Mouse (Mus musculus): ENCODE measurements around the gene Luc7l2.
"Not testable (repeated sequence)": the region's sequence is repeated elsewhere in the genome, so short reads cannot be mapped to it uniquely, and the experiment has no call there.

Gene Luc7l2

GRCm38 (mm10) chr6:38551062-38551988 lies at the start of gene Luc7l2:
Luc7l2 (plus strand) TSS chr6:38551334.
- DNase-seq (ENCODE audit: low spot score), result peak; percentile 96

DNA sequence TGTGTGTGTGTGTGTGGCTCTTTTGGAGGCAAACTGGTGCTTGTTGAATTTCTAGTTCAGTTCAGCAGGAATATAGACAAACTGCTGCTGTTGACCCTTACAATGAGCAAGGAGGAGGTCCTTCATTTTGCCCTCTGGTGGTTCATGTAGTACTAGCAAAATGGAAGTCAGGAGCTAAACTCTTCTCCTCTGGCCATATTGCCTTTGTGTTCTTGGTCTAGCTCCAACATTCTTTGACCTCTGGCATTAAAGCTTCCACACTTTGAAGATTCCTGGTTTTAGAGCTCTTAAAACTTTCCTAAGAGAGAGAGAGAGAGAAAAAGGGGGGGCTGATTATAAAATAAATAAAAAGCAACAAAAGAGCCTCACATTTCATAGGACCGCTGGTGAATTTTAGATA lies 39.0 kb upstream of the Luc7l2 start:
- DNase-seq (ENCODE audit: low spot score), result no peak

- DNase-seq (ENCODE audit: low spot score), result no peak
Observed at GRCm38 (mm10) chr6:38512830-38513229, 38.3 kb upstream of the Luc7l2 start.

GRCm38 (mm10) chr6:38515201-38515600 lies 35.9 kb upstream of the Luc7l2 start:
- DNase-seq (ENCODE audit: low spot score), result no peak

DNA sequence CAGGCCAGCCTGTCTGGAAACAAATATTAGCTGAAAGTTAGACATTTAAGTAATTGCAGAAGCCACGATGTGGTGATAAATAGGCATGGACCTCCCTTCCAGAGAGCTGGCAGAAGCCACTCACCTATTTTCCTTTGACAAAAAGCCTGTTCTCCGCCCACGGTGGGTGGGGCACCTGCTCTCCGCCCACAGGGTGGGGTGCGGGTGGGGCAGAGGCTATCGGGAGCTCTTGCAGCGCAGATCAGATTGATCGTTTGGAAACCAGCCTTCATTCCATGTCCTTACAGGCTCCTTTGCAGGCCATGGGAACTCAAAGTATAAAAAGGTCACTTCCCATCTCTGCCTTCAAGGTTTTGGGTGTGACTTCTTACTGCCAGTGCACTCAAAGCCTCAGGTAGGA lies 27.3 kb upstream of the Luc7l2 start:
- peak; percentile 55 for DNase-seq (ENCODE audit: low spot score)

- DNase-seq (ENCODE audit: low spot score), result peak; percentile 47
Observed at GRCm38 (mm10) chr6:38531211-38531820, 19.8 kb upstream of the Luc7l2 start.

GRCm38 (mm10) chr6:38532500-38533420 lies 18.4 kb upstream of the Luc7l2 start:
- peak; percentile 45 for DNase-seq (ENCODE audit: low spot score)

- peak; percentile 99 for DNase-seq (ENCODE audit: low spot score)
Observed at GRCm38 (mm10) chr6:38533428-38534405, 17.4 kb upstream of the Luc7l2 start, which contains the start of gene Fmc1. Fmc1 (plus strand) TSS chr6:38533502.

GRCm38 (mm10) chr6:38534640-38535365 lies 16.3 kb upstream of the Luc7l2 start:
- DNase-seq (ENCODE audit: low spot score), result peak; percentile 98

DNA sequence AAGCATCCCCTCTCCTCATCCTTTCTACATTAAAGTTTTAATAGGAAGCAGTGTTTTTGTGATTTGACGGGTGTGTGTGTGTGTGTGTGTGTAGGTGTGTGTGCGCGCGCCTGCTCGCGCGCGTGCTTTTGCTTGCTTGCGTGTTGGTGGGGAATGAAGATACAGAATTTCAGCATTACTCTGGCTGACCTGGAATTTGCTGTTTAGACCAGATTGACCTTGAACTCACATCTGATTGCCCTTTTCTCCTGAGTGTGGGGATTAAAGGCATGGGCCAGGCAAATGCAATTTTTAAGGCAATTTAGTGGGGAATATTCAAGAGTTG lies 15.8 kb upstream of the Luc7l2 start:
- no peak for DNase-seq (ENCODE audit: low spot score)

DNA sequence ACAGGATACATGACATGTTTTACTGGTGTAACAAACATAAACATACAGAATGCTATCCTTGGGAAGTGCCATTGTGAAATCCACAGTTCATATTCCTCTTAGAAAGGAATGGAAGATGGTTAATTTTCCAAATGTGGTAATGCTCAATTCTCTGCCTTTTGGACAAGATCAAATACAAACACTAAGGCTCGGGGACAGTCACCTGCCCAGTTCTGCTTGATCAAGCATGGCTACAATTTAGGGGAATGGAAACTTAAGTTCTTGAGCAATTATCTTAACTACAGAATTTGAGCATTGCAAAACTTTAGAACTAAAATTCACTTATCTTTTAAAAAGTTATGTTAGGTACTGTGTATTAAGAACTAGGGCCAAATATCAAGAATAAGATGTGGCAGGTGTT lies 15.3 kb upstream of the Luc7l2 start:
- DNase-seq (ENCODE audit: low spot score), result no peak

DNA sequence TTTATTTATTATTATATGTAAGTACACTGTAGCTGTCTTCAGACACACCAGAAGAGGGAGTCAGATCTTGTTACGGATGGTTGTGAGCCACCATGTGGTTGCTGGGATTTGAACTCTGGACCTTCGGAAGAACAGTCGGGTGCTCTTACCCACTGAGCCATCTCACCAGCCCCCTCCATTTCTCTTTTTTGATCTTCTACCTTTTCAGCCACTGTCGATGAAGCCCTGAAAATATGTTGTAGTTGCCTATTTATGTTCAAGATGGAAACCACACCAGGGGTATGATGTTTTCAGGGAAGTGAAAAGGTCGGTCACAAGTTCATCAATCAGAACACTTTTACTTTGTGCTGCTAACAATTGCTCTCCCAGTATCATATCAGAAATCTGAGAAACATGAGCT lies 7.0 kb upstream of the Luc7l2 start:
- not testable (repeated sequence) for DNase-seq (ENCODE audit: low spot score)

GRCm38 (mm10) chr6:38547005-38547404 lies 4.1 kb upstream of the Luc7l2 start:
- not testable (repeated sequence) for DNase-seq (ENCODE audit: low spot score)

GRCm38 (mm10) chr6:38547707-38548106 lies 3.4 kb upstream of the Luc7l2 start:
- DNase-seq (ENCODE audit: low spot score), result no peak

GRCm38 (mm10) chr6:38548595-38548994 lies 2.5 kb upstream of the Luc7l2 start:
- not testable (repeated sequence) for DNase-seq (ENCODE audit: low spot score)

- not testable (repeated sequence) for DNase-seq (ENCODE audit: low spot score)
Observed at GRCm38 (mm10) chr6:38549840-38550239, 1.3 kb upstream of the Luc7l2 start.

DNA sequence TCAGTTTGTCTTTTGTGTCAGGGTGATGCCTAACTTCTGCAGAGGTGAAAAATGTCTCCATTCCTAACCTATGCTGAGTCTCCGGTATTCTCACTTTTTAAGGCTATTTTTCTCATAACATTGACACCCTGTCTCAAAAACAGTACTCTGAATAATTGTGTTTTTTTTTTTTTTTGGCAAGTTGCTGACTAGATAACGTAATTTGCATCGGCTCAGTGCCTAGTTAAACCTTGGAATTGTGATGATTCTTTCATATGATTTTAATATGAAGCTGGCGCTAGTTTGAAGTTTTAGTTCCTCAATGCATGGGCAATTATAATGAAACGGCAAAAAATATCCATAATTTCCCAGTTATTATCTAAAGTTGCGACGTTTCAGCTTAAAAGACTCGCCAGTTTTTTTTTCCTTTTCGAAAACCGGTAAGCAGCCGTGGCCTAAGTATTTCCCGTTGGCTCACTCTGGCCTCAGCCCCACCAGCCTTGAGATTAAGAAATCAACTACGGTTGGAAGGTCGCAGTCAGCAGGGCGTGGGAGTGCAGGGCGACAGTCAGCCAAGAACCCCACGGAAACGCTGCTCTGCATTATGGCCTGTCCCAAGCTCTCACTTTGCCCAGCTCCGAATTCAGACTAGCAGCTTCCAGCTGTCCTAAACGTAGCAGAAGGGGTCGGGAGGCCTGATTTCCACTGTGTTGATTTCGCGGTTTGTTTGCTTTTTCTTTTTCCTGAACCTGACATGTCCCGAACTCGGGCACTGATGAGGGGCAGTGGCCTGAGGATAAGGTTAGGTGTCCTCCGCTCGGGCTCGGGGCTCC lies 678 bp upstream of the Luc7l2 start:
- DNase-seq (ENCODE audit: low spot score), result peak; percentile 83

GRCm38 (mm10) chr6:38551989-38552635 lies 978 bp downstream of the Luc7l2 start:
- DNase-seq (ENCODE audit: low spot score), result peak; percentile 96

GRCm38 (mm10) chr6:38552636-38553000 lies 1.5 kb downstream of the Luc7l2 start:
- no peak for DNase-seq (ENCODE audit: low spot score)
